Mouse (Mus musculus): ENCODE results near the gene Peli1.
"Not testable (repeated sequence)": the region's sequence is repeated elsewhere in the genome, so short reads cannot be mapped to it uniquely, and the experiment has no call there.

Peli1 gene

DNA sequence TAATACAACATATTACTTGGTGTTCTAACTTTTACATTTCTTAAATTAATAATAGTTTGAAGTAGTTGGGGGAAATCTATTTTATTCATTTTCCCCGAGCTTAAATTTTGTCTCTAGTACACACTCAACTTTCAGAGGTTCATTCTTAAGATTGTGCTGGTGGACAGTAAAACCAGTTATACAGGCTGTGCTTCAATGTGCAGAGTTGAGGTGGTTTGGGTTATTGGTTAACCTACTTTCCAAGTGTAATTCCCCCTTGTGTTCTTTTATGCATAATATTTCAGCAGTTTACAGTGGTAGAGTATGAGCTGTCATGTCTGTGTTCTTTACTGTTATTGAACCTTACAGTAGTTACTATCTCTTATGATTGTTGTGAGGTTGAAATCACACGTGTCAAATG lies 40.6 kb downstream of the Peli1 start:
- ChIA-PET POLR2A (interaction anchor here in 1 of 4 experiments (0.6 kb wide), 1 partner anchor 1242 kb away, joined by 3 read pairs; no protein-coding TSS in a partner anchor), CTCF (no interaction called here)

DNA sequence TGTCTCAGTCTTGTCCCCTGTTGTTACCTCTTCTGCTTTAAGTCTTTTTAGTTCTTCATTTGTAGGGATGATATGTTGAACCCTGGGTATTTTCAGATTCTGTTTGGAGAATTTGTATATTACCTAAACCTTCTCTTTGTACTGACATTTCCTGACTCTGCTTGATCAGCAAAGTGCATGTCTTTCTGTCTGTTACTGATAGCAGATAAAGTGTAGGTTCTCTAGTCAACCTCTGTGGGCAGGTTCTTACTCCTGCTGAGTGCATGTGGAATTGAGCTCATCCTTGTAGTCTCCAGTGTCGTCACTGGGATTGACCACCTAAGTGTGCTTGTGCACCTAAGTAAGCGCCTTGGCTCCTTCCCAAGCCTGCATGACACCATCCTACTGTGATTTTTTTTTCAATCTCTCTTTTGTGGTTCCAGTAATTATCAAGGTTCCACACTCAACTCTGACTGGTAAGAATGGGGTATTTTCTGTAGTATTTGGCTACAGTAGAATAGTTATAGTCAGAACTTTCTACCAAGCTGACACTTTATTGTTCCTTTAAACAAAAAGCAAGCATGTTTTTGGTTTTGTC lies 43.9 kb downstream of the Peli1 start:
- POLR2A ChIA-PET: interaction anchor here in 2 of 4 experiments (0.7 to 1.4 kb wide), 2 partner anchors 11 to 414 kb away, joined by 3 read pairs; no protein-coding TSS in a partner anchor
- CTCF ChIA-PET: no interaction called here

DNA sequence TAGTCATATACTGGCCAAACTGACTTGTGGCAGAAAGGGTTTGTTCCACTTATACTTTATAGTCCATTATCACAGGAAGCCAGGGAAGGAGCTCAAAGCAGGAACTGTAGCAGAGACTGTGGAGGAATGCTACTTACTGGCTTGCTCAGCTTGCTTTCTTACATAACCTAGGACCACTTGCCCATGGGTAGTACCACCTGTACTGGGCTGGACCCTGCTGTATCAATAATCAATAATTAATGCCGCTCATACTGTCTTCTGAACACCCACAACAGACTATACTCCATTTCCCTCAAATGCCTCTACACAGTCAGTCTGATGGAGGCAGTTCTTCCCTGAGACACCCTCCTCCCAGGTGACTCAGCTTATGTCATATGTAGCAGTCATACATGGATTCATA lies 48.4 kb downstream of the Peli1 start:
- POLR2A ChIA-PET: interaction anchor here in 1 of 4 experiments (1.6 kb wide), 1 partner anchor 670 kb away, joined by 4 read pairs; no protein-coding TSS in a partner anchor
- CTCF ChIA-PET: no interaction called here

DNA sequence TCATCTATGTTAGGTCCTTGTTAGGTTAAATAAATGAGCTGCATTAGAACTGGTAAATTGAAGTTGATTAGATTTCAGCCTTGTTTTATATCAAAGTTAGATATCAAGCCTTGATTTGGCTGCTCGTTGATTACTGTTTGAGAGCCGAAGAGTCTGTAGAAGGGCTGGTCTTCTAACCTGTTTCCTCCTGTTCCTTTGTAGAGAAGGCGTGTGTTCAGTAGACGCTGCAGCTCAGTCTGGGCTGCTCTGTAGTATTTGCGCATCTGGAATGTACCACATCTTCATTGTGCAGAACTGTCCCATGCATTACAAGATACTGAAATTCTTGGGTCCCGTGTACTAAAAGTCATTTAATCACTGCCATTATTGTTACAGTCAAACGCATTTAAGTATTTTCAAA lies 50.2 kb downstream of the Peli1 start:
- ChIA-PET POLR2A (no interaction called here), CTCF (no interaction called here)

DNA sequence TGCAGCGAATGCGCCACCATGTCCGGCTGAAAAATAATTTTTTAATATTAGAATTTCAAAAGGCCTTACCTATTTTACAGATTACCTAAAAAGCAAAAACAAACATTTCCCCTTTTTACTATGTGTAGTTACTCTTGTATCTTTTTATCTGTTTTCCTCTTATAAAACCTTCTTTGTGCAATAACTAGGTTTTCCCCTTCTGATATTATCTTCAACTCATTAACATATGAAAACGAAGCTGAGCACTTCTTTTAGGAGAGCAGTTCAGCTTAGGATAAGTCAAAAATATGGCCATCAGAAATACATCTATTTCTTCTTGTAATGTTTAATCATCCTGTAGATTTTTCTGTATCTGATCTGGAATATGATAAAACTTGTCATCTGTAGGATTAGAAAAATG lies 50.7 kb downstream of the Peli1 start:
- POLR2A ChIA-PET: no interaction called here
- CTCF ChIA-PET: no interaction called here

DNA sequence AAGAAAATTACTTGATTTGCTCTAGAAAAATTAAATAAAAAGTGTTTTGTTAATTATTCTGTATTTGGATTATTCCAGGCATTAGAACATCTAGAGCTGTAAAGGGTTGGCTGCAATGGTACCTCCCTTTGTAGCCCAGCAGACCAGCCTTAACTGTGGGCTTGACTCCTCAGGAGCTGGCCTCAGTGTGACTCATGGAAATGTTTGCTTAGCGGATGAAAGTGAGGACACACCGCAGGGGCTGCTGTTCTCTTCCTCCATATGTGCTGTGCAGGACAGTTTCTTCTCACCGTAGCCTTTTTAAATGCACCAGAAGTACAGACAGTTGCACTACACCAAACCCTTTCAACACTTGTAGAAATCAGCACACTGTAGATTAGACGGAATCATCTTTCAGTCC lies 58.4 kb downstream of the Peli1 start:
- POLR2A ChIA-PET: interaction anchor here in 1 of 4 experiments (1.1 kb wide), 2 partner anchors 12 to 146 kb away, joined by 3 read pairs; no protein-coding TSS in a partner anchor

DNA sequence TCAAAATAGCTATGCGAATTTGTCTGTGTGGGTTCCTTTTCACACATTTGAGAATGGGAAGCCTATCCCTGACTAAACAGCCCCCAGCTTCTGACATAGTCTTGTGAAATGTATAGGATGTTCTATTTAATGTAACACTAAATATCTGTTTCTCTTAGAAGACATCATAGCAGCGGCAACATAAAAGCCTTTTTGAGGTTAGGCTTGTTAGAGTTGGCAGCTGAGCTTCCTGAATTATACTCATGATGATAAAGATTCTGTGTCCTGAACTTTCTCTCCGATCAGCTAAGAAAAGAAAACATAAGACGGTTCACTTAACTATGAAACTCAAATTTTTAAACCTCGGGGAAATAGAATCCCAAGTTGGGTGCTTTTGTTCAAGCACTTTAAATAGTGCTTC lies 59.2 kb downstream of the Peli1 start:
- ChIA-PET CTCF (no interaction called here), POLR2A (interaction anchor here in 1 of 4 experiments (1.1 kb wide), 2 partner anchors 11 to 145 kb away, joined by 3 read pairs; no protein-coding TSS in a partner anchor)

More for the DNA sequence above, 58.4 kb downstream of the Peli1 start:
- CTCF ChIA-PET: no interaction called here

DNA sequence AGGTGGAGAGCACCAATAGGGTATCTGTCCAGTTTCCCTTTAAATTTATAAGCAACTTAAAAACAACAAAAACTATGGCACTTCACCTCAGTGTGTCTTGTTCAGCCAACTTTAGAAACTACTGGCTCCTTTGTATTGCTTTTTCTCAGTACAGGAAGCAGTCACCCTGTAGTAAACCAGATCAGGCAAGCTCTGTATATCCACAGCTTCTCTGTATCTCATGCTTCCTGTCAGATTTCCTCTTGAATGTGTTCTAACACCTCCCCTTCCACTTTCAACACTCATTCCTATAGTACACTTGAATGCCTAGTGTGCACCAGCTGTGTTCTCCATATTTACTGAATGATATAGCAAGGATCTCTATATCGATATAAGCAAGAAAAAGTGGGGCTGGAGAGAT lies 60.6 kb downstream of the Peli1 start:
- CTCF ChIA-PET: no interaction called here
- POLR2A ChIA-PET: interaction anchor here in 2 of 4 experiments (0.6 to 0.7 kb wide), 2 partner anchors 9 to 17 kb away, joined by 4 read pairs; no protein-coding TSS in a partner anchor

DNA sequence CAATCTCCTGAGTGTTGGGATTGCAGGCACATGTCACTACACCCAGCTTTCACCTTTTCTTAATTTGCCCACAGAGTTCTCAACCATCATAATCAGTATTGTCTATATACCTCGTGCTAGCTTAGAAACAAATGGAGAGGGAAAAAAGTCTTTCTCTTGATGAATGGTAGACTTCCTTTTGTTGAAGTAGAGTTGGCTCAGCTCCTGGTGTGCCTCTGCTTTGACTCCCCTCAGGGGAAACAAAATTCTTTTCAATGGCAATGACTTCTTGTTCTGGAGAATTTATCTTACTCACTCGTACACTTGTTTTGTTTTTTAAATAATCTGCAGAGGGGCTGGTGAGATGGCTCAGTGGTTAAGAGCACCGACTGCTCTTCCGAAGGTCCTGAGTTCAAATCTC lies 62.0 kb downstream of the Peli1 start:
- POLR2A ChIA-PET: interaction anchor here in 1 of 4 experiments (0.7 to 1.3 kb wide), 2 partner anchors 61 to 1937 kb away, joined by 3 to 4 read pairs; no protein-coding TSS in a partner anchor
- CTCF ChIA-PET: no interaction called here

DNA sequence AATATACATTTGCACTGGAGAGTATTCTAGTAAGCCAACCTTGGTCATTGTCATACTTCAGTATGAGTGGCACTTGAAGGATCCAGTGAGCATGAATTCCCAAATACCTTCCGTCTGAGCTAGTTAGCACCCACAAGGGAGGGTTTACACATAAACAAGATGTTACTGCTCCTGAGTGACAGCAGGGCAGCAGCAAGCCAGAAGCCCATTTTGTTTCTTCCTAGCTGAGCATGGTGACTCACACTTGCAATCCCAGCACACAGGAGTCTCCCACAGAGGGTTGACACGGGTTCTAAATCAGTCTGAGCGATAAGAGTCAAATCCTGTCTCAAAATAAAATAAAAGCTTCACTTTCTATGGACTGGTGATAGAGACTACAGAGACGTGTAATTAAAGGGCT lies 66.5 kb downstream of the Peli1 start:
- POLR2A ChIA-PET: interaction anchor here in 1 of 4 experiments (0.6 to 1.4 kb wide), 3 partner anchors 14 to 104 kb away, joined by 3 to 4 read pairs (median 4); no protein-coding TSS in a partner anchor

DNA sequence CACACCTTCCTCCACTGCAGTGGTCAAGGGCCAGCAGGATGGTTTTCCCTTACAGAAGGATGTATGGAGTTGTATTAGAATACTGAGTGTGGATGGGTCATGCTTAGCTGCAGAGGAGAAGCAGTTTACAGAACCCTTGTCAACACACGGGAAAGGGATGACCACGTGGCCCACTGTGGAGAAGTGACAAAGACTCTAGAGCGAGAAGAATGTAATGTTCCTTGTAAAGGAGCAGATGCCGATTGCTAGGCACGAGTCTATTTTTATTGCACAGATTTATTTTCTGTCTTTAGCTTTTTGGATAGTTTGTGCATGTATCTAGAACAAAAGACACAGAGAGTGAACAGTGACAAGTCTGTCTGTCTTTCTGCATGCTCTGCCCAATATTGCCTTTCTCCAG lies 71.0 kb downstream of the Peli1 start:
- ChIA-PET CTCF (no interaction called here), POLR2A (interaction anchor here in 1 of 4 experiments (1.6 kb wide), 1 partner anchor 12 kb away, joined by 3 read pairs; no protein-coding TSS in a partner anchor)

More for the DNA sequence above, 66.5 kb downstream of the Peli1 start:
- CTCF ChIA-PET: no interaction called here

DNA sequence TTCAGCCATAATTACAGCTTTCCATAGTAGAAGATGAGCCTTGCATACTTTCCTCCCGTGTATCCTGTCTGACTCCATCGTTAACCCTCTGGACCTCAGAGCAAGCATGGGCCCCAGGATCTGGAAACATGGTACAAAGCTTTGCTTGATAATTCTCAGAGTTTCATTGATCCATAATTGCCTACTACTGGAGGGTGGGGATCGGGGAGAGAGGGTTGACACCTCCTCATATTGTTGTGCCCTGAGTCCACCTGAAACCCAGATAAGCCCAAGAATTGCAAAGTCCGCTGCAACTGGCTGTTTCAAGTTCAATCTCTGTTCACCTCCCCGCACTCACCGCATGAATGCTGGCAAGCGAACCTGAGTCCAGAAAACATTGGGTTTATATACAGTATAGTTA lies 72.1 kb downstream of the Peli1 start:
- CTCF ChIA-PET: no interaction called here
- POLR2A ChIA-PET: interaction anchor here in 1 of 4 experiments (0.6 to 1.2 kb wide), 2 partner anchors 19 to 207 kb away, joined by 3 to 4 read pairs; no protein-coding TSS in a partner anchor

DNA sequence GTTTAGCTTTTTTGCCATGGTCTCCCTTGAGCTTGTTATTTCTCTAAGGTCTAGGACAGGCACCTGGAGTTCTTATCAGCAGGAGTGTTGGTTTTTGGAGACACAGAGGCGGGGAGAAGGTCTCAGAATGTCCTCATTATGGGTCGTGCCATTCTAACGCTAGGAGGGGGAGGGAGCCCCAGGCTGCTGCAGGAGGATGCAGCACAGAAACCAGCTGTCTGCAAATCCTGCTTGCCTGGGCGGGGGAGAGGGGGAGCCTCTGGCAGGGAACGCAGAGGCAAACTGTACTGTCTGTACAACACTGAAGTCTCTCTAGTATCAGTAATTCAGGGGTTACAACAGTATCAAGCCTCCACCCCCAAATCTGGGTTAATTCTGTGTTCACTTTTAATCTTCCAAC lies 72.6 kb downstream of the Peli1 start:
- ChIA-PET CTCF (no interaction called here), POLR2A (interaction anchor here in 1 of 4 experiments (0.6 to 1.2 kb wide), 2 partner anchors 19 to 208 kb away, joined by 3 to 4 read pairs; no protein-coding TSS in a partner anchor)

DNA sequence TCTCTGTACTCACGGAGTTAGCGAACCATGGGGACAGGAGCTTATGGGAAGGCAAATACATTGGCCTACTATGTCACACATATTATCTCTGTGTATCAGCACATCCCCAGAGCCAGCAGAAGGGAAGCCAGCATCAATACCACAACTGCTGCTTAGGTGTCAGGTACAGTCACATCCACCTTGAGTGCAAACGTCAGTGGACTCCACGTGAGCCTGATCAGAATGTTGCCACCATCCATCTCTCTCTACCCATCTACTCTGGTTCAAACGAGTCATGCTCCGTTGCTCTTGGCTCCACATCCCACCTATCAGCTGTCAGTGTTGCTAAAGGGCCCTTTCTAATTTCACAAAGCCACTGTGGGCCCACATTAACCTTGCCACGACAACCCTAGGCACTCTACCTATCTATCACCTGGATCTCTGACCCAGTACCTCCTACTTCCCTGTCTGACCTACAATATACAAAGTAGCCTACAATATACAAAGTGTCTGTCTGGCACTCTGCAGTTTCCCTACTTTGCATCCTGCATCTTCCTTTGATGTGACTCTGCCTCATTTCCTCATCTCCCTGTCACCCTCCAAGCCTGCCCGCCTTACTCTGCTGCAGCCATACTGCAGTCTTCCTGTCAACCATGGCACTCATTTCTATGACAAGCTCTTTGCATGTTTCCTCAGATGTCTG lies 73.4 kb downstream of the Peli1 start:
- ChIA-PET CTCF (interaction anchor here in 1 of 4 experiments (0.5 kb wide), 1 partner anchor 262 kb away, joined by 3 read pairs; no protein-coding TSS in a partner anchor), POLR2A (interaction anchor here in 1 of 4 experiments (1.2 kb wide), 1 partner anchor 18 kb away, joined by 4 read pairs; no protein-coding TSS in a partner anchor)

DNA sequence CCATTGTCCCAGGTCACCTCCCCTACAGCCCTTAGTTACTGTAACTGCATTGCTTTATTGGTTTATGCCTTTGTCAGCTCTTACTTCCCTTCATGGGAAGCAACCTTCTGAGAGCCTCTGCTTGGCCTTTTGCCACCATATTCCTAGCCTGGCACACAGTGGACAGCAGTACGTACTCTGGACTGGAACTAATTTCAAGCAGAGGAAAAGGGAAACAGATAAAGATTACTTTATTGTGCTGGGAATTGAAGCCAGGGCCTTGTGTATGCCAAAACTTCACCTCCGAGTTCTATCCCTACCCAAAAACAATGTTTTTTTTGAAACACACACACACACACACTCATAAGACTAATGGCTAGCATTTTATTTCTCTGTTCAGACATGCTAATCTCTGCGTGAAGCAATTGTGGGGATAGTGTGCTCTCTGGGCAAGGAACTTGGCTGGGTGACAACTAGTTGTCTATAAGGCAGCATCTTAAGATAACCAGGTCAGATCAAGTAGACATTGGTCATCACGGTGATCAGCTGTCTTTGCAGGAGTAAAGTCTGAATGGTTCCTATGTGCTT lies 74.0 kb downstream of the Peli1 start:
- POLR2A ChIA-PET: no interaction called here
- CTCF ChIA-PET: no interaction called here

DNA sequence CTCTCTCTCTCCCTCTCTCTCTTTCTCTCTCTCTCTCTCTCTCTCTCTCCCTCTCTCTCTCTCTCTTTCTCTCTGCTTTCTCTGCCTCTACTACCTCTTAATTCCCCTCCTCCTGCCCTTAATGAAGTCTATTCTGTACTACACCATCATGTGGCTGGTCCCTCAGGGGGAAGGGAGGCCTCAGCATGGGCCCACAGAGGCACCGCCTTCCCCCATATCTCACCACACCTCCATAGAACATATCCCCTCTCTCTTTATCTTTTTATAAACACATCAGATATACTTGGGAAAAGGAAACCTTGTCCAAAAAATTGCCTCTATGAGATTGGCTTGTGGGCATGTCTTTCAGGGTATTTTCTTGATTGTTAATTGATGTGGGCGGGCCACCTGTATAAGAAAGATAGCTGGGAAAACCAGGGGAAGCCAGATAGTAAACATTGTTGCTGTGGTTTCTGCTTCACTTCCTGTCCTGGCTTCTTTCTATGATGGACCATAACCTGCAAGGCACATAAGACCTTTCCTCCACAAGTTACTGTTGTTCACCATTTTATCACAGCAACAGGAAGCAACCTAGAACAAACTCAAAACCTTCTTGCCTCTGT lies 75.5 kb downstream of the Peli1 start:
- POLR2A ChIA-PET: interaction anchor here in 1 of 4 experiments (0.7 to 1.5 kb wide), 3 partner anchors 18 to 74 kb away, joined by 3 read pairs; no protein-coding TSS in a partner anchor

DNA sequence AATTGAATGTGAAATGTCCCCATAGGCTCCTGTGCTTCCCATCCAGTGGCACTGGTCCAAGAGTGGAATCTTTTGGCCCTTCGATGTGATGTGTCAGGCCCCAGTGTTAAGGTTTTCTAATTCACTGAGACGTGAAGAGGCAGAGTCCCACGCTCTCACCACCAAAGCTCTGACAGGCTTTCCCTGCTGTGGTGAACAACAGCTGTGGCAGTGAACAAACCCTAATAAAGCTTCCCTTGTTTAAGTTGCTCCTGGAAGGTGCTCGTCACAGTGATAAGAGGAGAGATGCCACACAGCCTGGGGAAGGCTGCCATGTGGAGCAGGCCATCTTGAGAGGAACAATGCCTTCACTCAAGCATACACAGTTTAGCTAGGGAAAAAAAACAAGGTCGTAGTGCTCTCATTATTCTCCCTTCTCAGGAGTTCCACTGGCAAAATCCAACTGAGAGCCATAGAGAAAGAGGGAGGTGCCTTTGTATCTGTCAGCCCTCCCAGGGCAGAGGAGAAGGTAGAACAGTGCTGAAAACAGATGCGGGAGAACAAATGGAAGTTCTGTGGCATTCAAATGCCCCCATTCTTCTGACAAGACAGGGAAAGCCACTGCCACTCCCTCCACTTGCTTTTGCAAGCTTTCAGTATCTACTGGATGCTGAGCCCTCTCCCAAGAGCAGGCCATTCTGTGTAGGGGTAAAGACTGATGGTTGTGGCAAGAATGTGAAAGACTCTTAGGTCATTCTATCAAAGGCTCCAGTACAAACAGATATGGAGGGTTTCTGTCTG lies 77.9 kb downstream of the Peli1 start:
- ChIA-PET CTCF (no interaction called here), POLR2A (interaction anchor here in 2 of 4 experiments (0.6 to 0.9 kb wide), 3 partner anchors 18 to 159 kb away, joined by 3 to 4 read pairs (median 4); no protein-coding TSS in a partner anchor)

More for the DNA sequence above, 75.5 kb downstream of the Peli1 start:
- CTCF ChIA-PET: no interaction called here

DNA sequence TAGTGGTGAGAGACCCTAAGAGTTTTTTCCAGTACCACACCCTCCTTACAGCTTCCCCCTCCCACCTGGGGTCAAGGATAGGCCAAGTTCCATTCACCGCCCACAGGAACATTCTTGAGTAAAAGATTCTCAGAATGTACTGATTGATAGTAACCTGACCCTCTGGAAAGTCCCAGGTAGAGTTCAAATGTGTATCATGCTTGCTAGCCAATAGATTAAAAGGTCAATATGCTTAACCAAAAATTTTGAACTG lies 78.4 kb downstream of the Peli1 start:
- CTCF ChIA-PET: not testable (repeated sequence)
- POLR2A ChIA-PET: interaction anchor here in 2 of 4 experiments (0.8 to 0.9 kb wide), 2 partner anchors 11 to 40 kb away, joined by 3 to 4 read pairs; no protein-coding TSS in a partner anchor

DNA sequence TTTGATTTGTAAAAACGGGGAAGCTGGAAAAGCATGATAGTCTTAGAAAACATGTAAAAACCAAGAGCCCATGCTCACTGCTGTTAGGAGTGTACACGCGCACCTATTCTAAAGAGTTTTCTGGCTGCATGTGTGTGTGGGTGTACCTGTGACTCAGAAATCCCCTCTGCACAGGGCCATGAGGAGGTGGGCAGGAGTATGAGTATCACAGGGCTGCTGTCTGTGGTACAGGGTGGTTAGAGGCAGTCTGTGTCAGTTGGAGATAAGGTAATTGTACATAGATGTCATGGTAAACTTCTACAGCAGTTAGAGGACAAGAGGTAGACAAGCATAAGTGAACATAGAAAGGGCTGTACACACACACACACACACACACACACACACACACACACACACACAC lies 81.2 kb downstream of the Peli1 start:
- CTCF ChIA-PET: interaction anchor here in 1 of 4 experiments (0.5 kb wide), 1 partner anchor 57 kb away, joined by 5 read pairs; no protein-coding TSS in a partner anchor
- POLR2A ChIA-PET: interaction anchor here in 2 of 4 experiments (0.6 to 1.7 kb wide), 7 partner anchors 15 to 214 kb away, joined by 3 to 4 read pairs (median 3); no protein-coding TSS in a partner anchor
